Mouse (Mus musculus) heart, adult 2 months (tissue): ENCODE results near the gene Colq. TPM values are rescaled to one million over a fixed set of nuclear protein-coding genes. Genes with fewer than 3 reads are reported as not detected.

ENCODE experiments used
- DNase-seq, 2 experiments: peaks; one replicate each; pipeline ENCODE4 v3.0.0; 2021
- H3K27ac ChIP-seq: fragments of 200-600 bp; 2 replicates; pipeline ENCODE4 v1.8.1; 2022
- H3K27me3 ChIP-seq: fragments of 200-500 bp; 2 replicates; pipeline ENCODE4 v1.6.1; 2012; ENCODE audit warnings: mild to moderate bottlenecking, low read length, inconsistent platforms, mixed read lengths; ENCODE audit not compliant: control insufficient read depth, insufficient read depth
- H3K36me3 ChIP-seq: fragments of 200-500 bp; 2 replicates; pipeline ENCODE4 v1.6.1; 2012; ENCODE audit warnings: low read length, inconsistent platforms; ENCODE audit not compliant: control insufficient read depth, insufficient read depth
- H3K4me1 ChIP-seq: fragments of 200-500 bp; 2 replicates; pipeline ENCODE4 v1.6.1; 2011; ENCODE audit warnings: low read length; ENCODE audit not compliant: control insufficient read depth, insufficient read depth
- H3K4me3 ChIP-seq: fragments of 200-600 bp; 2 replicates; pipeline ENCODE4 v1.8.1; 2022
- H3K79me2 ChIP-seq: fragments of 200-500 bp; replicated peaks from 2 replicates; pipeline ENCODE4 v1.6.1; 2012; ENCODE audit warnings: mild to moderate bottlenecking, inconsistent platforms, low read length, moderate library complexity, mixed read lengths; ENCODE audit not compliant: control insufficient read depth, insufficient read depth
- H3K9ac ChIP-seq: fragments of 200-500 bp; 2 replicates; pipeline ENCODE4 v1.6.1; 2012; ENCODE audit warnings: low read depth, mild to moderate bottlenecking, control low read depth, inconsistent platforms, low read length, mixed read lengths
- EP300 ChIP-seq: fragments of 200-500 bp; IDR thresholded peaks from 2 replicates; pipeline ENCODE4 v1.6.1; 2011; ENCODE audit warnings: low read depth, low read length, control low read depth; ENCODE audit not compliant: insufficient read depth
- POLR2A ChIP-seq: fragments of 200-500 bp; IDR thresholded peaks from 2 replicates; pipeline ENCODE4 v1.6.1; 2011; ENCODE audit warnings: mild to moderate bottlenecking, low read depth, low read length, control low read depth; ENCODE audit not compliant: insufficient read depth
- WGBS: fragments of 180-500 bp; shearing (Covaris S2); methylation state at CpG from one replicate; pipeline ENCODE4 v1.1.7; 2018; 5-methylcytosine and 5-hydroxymethylcytosine counted together
- intact Hi-C: fragments of 180-260 bp; cut with DNase I; formaldehyde crosslinking; loops from one replicate; pipeline ENCODE4 v1.15.1; 2025
- polyA plus RNA-seq: library from polyadenylated mRNA; depleted of rRNA; stranded (reverse); fragments of >200 nt; gene quantifications from 2 replicates; pipeline ENCODE4 v1.2.3, GENCODE M21; 2012; rRNA removed
- total RNA-seq, 2 experiments: library from RNA; stranded (reverse); gene quantifications; 2 replicates each; pipeline ENCODE4 v1.2.3; 2021

Colq gene
- total and polyA plus RNA-seq, 3 experiments: 10.0 to 12.6 (median 11.3) TPM

GRCm38 (mm10) chr14:31473297-31473696, 117.8 kb downstream of the Colq start:
- DNase-seq: no peak
- Histone ChIP-seq H3K36me3 (no peaks in the 10 kb centered on the region), H3K9ac (no peak overlapping the region), H3K27me3 (no peaks in the 10 kb centered on the region), H3K4me3 (no peak overlapping the region), H3K4me1 (no peaks in the 10 kb centered on the region; the same call in 1 of the 2 replicates), H3K27ac (no peak overlapping the region), H3K79me2 (no peaks in the 10 kb centered on the region)
- TF ChIP-seq EP300 (no peak), POLR2A (no peak)
- WGBS: 88% methylated on average over 2 of the region's 2 CpGs
- intact Hi-C loops: loop anchor here (2.0 kb wide), 1 partner anchor 86 kb away; no protein-coding TSS in a partner anchor

Other genes with a start within 250 kb of the Colq start
- gene Sh3bp5, start 155.3 kb downstream of the Colq start, total RNA-seq: 10 to 100 TPM; 51.0 to 58.3 TPM
- 27.0 and 37.1 TPM in 2 replicates for gene Sh3bp5, start 155.3 kb downstream of the Colq start, polyA plus RNA-seq
- gene Eaf1, start 96.9 kb downstream of the Colq start, total RNA-seq: 10 to 100 TPM; 10.8 to 14.6 TPM
- 11.2 and 12.2 TPM in 2 replicates for gene Eaf1, start 96.9 kb downstream of the Colq start, polyA plus RNA-seq
- 1 to 10 TPM; 9.5 to 9.9 TPM for gene Mettl6, start 96.3 kb downstream of the Colq start, total RNA-seq
- 4.2 and 7.2 TPM in 2 replicates for gene Mettl6, start 96.3 kb downstream of the Colq start, polyA plus RNA-seq
- gene Gm49387, start 49.5 kb upstream of the Colq start, total RNA-seq: under 1 TPM; 0.66 to 0.86 TPM
- gene Gm49387, start 49.5 kb upstream of the Colq start, polyA plus RNA-seq: 2.4 TPM in 1 of 2 replicates, not detected in the other
- 10 to 100 TPM; 10.7 to 10.8 TPM for gene Btd, start 49.7 kb upstream of the Colq start, total RNA-seq
- gene Btd, start 49.7 kb upstream of the Colq start, polyA plus RNA-seq: 19.1 and 29.1 TPM in 2 replicates
- gene Hacl1, start 49.9 kb upstream of the Colq start, total RNA-seq: 10 to 100 TPM in 1 of 2 experiments, 1 to 10 TPM in 1; 8.2 to 10.1 TPM
- 10.5 and 11.2 TPM in 2 replicates for gene Hacl1, start 49.9 kb upstream of the Colq start, polyA plus RNA-seq
- gene Ankrd28, start 239.3 kb upstream of the Colq start, total RNA-seq: 10 to 100 TPM; 22.1 to 27.7 TPM
- gene Ankrd28, start 239.3 kb upstream of the Colq start, polyA plus RNA-seq: 6.6 and 17.4 TPM in 2 replicates